Mouse (Mus musculus) frontal cortex, adult 2 months (tissue): ENCODE results near the gene Nr6a1. TPM values are rescaled to one million over a fixed set of nuclear protein-coding genes. Genes with fewer than 3 reads are reported as not detected.

Experiments
- DNase-seq, 2 experiments: peaks; one replicate each; pipeline ENCODE4 v3.0.0; 2022; ENCODE audit warnings: low spot score in 1 of 2; ENCODE audit errors: extremely low spot score in 1 of 2
- polyA plus RNA-seq: library from polyadenylated mRNA; depleted of rRNA; stranded (reverse); fragments of >200 nt; gene quantifications from 2 replicates; pipeline ENCODE4 v1.2.3, GENCODE M21; 2012

The Nr6a1 gene
- polyA plus RNA-seq, 1 experiment = 5.8 TPM

GRCm38 (mm10) chr2:38786216-38786960 is 141.1 kb downstream of the Nr6a1 start:
- no peak for DNase-seq

- DNase-seq = no peak
Observed at GRCm38 (mm10) chr2:38785113-38785512, 142.4 kb downstream of the Nr6a1 start.

- DNase-seq = no peak
Observed at GRCm38 (mm10) chr2:38784396-38784795, 143.1 kb downstream of the Nr6a1 start.

- no peak for DNase-seq
Observed at GRCm38 (mm10) chr2:38783364-38783763, 144.1 kb downstream of the Nr6a1 start.

- no peak for DNase-seq
Observed at GRCm38 (mm10) chr2:38782731-38783130, 144.8 kb downstream of the Nr6a1 start.

- DNase-seq = no peak
Observed at GRCm38 (mm10) chr2:38781945-38782720, 145.4 kb downstream of the Nr6a1 start.

GRCm38 (mm10) chr2:38779939-38780338 is 147.5 kb downstream of the Nr6a1 start:
- no peak for DNase-seq

- no peak for DNase-seq
Observed at GRCm38 (mm10) chr2:38777326-38777725, 150.2 kb downstream of the Nr6a1 start.

- DNase-seq = no peak
Observed at GRCm38 (mm10) chr2:38774936-38775335, 152.6 kb downstream of the Nr6a1 start.

- DNase-seq = no peak
Observed at GRCm38 (mm10) chr2:38771478-38771797, 156.1 kb downstream of the Nr6a1 start.

- DNase-seq = peak; percentile 11 to 27
Observed at GRCm38 (mm10) chr2:38770772-38771477, 156.6 kb downstream of the Nr6a1 start.

- DNase-seq = no peak
Observed at GRCm38 (mm10) chr2:38767177-38767931, 160.1 kb downstream of the Nr6a1 start.

- DNase-seq = no peak
Observed at GRCm38 (mm10) chr2:38739847-38740246, 187.6 kb downstream of the Nr6a1 start.

GRCm38 (mm10) chr2:38739410-38739809 is 188.1 kb downstream of the Nr6a1 start:
- DNase-seq = peak; percentile 42 to 92

GRCm38 (mm10) chr2:38738601-38739301 is 188.7 kb downstream of the Nr6a1 start:
- no peak for DNase-seq

- no peak for DNase-seq
Observed at GRCm38 (mm10) chr2:38735740-38736139, 191.7 kb downstream of the Nr6a1 start.

GRCm38 (mm10) chr2:38734721-38735120 is 192.8 kb downstream of the Nr6a1 start:
- no peak for DNase-seq

- no peak for DNase-seq
Observed at GRCm38 (mm10) chr2:38730331-38730827, 197.1 kb downstream of the Nr6a1 start.

- no peak for DNase-seq
Observed at GRCm38 (mm10) chr2:38725427-38725826, 202.1 kb downstream of the Nr6a1 start.

GRCm38 (mm10) chr2:38723378-38723777 is 204.1 kb downstream of the Nr6a1 start:
- no peak for DNase-seq
